Mouse (Mus musculus): ENCODE measurements around the gene Pemt.

The Pemt gene

DNA sequence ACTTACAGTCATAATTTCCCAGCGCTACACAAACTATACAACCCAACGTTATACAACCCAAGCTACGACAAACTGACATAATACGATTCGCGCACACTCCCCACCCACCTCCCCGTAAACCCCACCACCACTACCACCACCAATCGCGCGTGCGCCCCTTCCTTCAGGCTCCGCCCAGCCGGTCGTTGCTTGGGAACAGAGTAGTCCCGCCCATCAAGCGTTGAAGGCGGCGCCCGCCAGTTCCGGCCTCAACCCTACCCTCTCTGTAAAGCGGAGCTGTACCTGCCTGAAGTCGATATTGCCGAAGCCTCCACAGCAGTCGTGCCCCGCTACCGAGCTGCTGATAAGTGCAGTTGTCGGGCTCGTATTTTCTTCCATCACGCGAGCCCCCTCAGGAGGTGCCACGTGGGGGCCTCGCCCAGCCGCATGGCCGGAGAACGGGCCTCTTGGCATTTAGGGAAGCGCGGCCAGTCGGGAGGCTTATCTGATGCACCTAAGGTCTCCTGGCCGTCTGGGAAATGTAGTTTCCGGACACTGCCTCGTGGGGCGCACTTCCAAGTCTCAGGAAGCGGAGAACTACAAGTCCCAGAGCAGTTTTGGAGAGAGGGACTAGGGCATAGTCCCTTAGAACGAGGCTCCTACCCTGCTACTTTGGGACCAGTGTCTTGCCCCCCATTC, at the start of gene Pemt:
Gene Pemt (minus strand): TSS at position 432 of the 678 bp plus-strand sequence.
- DNase-seq: peak; percentile 95

DNA sequence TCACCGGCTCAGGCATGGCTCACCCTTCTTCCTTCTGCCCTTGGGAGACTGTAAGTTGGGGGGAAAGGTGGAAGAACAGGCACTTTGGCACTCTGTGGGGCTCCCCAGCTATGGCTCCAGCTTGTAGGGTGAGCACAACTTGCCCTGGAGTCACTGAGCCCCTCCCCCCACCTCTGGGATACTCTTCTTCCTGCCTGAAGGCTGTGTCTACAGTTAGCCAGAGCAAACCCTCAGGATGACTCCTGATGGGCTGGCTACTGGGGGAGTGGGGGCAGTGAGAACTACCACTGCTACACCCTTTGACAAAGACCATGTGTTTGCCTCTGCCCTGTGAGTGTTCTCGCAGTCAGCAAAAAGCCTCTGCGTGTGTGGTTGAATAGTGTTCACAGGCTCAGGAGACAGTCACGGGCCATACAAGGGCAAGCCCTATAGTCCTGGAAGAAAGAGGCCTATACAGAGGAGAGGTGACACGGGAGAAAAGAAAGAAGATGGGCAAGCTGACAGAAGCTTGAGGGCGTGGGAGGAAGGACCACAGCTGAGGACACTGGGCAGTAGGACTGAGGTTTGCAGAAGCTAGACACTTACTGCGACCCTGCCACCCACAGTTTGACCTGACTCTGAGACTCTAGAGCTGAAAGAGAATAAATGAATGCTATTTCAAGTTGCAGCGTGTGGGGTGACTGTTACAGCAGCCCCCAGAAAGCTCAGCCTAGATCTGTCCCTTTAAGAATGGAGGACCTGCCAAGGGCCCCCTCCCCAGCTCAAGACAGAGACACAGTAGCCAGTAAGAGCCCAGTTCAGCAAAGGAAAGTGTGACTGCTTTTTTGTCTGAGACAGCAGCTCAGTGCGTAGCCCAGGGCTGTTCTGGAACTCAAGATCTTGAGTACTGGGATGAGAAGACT, 48.9 kb upstream of the Pemt start:
- no peak for DNase-seq

- DNase-seq: no peak
Observed at GRCm38 (mm10) chr11:60093984-60094587, 47.8 kb upstream of the Pemt start.

GRCm38 (mm10) chr11:60093227-60093626, 46.9 kb upstream of the Pemt start:
- no peak for DNase-seq

- DNase-seq: no peak
Observed at GRCm38 (mm10) chr11:60091422-60091761, 45.1 kb upstream of the Pemt start.

GRCm38 (mm10) chr11:60090696-60091421, 44.6 kb upstream of the Pemt start:
- no peak for DNase-seq

DNA sequence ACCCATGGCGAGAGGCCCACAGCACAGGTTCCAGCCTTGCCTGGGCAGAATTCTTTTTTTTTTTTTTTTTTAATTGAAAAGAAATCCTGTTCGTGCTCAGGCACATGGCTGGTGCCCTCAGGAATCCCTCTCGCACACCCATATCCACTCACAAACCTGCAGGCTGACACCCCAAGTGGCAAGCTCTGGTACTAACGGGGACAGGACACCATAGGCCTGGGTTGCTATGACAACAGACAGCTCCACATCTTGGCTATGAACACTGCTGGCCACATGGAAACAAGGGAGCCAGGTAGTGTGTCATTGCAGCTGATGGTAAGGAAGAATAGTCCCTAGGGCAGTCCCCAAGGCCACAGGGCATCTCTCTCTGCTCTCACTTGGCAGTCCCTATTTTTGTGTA, 42.7 kb upstream of the Pemt start:
- no peak for DNase-seq

GRCm38 (mm10) chr11:60086676-60087075, 40.4 kb upstream of the Pemt start:
- no peak for DNase-seq

DNA sequence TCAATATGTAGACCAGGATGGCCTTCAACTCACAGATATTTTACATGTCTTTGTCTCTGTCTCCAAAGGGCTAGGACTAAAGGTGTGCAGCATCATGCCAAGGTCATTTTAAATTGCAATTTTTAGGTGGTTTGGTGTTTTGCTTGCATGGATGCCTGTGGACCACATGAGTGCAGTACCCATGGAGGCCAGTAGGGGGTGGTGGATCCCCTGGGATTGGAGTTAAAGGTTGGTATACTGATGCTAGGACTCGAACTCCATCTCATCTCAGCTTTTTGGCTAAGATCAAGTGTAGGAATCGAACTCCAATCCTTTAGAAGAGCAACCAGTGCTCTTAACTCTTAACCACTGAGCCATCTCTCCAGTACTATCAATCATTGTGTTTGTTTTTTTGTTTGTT, 38.3 kb upstream of the Pemt start:
- DNase-seq: peak; percentile 41

- DNase-seq: peak; percentile 80
Observed at GRCm38 (mm10) chr11:60076790-60077189, 30.5 kb upstream of the Pemt start.

- no peak for DNase-seq
Observed at GRCm38 (mm10) chr11:60076183-60076582, 29.9 kb upstream of the Pemt start.

DNA sequence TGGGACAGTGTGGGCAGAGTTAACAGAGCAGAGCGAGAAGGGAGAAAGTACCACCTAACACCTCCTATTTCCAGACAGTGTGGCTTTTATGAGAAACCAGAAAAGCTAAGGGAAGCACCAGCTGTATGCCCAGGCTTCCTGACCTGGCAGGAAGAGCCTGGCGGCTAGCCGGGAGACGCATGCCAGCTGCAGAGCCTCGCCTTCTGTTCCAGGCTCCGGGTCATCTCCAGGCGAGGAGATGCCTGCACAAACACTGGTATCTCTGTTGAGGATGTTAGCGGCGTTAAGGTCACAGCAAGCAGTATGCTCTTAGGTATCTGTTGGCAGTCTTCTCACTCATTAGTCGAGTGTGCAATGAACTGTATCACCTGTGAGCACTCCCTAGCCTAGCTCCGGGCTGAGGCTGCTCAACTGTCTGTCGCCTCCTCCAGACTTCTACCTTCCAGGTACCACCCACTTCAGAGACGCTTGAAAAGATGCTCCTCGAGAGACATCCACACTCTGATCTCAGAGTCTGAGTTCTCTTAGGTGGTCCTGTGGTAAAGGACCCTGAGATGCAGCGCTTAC, 27.7 kb upstream of the Pemt start:
- DNase-seq: peak; percentile 69

DNA sequence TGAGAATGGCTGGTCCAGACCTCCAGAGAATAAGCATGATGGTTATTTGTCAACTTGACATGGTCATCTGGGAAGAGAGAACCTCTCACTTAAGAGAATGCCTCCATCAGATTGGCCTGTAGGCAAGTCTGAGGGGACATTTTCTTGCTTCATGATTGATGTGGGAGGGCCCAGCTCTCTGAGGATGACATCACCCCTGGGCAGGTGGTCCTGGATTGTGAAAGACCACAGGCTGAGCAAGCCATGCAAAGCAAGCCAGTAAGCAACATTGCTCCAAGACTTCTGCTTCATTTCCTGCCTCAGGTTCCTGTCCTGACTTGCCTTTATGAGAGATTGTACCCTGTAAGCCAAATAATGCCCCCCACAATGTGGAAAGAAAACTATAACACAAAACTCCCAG, 26.8 kb upstream of the Pemt start:
- DNase-seq: no peak

- DNase-seq: no peak
Observed at GRCm38 (mm10) chr11:60071221-60071620, 24.9 kb upstream of the Pemt start.

DNA sequence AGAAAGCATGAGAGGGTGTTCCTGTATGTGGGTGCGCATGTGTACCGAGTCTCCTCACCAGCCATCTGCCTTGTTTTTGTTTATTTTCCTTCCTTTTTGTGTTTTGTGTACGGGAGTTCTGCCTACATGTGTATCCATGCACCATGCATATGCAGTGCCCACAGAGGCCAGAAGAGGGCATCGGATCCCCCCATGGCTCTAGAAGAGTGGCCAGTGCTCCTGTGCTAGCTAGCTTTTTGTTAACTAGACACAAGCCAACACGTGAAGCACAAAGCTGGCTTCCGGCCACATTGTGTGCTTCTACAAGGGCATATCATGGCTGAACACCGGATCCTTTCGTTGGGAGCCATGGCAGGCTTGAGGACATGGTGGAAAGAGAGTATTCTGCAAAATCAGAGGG, 24.3 kb upstream of the Pemt start:
- DNase-seq: peak; percentile 50

- no peak for DNase-seq
Observed at GRCm38 (mm10) chr11:60068631-60069030, 22.3 kb upstream of the Pemt start.

- DNase-seq: no peak
Observed at GRCm38 (mm10) chr11:60067646-60068045, 21.4 kb upstream of the Pemt start.

- DNase-seq: no peak
Observed at GRCm38 (mm10) chr11:60065267-60065666, 19.0 kb upstream of the Pemt start.

DNA sequence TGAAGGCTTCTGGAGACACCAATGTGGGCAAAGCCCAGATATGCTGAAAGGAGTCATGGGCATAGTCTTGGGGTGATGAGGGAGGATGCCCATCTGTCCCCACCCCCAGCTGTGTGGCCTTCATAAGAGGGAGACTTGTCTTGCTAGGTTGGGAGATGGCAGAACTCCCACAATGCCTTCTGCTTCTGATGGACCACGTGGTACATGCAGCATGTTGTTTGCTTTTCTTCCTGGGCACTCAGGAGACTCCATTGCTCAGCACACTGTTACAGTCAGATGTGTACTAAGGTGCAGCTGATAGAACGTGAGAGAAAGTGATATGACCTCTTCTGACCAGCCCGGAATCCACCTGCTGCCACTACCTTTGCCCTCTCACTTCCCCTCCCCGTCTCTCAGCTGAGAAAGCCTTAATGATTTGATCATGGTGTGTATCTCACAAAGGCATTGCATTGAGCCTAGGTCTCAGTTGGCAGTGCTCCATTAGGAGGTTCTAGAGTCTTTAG, 15.3 kb upstream of the Pemt start:
- DNase-seq: no peak

- no peak for DNase-seq
Observed at GRCm38 (mm10) chr11:60060026-60060425, 13.7 kb upstream of the Pemt start.

DNA sequence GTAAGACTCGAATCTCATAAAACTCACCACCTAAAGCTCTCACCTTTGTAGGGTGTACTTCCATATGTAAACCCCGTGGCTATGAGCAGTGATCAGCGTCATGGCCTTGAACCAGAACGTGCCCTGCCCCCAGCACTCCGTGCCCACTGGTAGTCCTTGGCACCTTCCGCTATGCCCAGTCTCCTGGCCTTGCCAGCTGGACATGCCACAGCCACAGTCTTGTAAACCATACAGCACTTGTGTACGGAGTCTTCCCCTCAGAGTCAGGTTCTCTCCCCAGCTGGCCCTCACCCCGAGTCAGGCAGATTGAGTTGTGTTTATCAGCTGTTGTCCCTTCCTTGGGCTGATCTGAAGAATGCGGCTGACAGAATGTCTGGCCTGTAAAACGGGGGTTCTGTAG, 12.2 kb upstream of the Pemt start:
- no peak for DNase-seq

DNA sequence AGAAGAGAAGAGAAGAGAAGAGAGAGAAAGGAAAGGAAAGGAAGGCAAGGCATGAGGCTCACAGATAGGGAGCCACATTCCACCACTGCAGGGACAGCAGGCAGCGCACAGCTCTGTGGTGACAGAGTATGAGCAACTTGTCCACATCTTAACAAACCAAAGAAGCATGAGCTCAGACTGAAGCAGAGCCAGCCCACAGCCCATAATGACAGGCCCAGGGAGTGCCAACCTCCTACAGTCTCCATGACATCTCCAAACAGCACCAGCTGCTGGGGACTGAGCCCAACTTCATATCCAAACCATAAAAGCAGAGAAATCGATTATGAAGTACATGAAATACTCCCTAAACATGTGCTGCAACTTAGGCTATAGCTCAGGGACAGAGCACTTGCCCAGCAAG, 11.7 kb upstream of the Pemt start:
- no peak for DNase-seq

DNA sequence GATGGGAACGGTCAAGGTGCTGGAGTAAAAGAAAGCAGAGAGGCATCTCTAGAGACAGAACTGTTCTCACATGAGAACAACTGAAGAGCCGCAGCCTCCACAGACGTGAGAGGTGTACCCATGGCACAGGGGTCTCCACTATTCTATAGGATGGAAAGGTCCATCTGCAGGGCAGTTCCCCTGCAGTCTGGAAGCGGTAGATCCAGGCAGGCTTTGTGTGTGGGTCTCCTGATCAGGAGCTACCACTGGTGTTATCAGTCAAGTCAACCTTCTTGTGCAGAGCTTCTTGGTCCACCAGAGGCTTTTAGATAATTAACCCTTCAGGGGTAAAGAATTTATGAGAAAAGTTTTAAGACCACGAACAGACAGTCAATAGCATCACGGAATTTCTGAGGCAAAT, 10.2 kb upstream of the Pemt start:
- DNase-seq: no peak

All from cerebellum, adult 8-10 months (tissue).